Mouse (Mus musculus) midbrain, embryonic 10.5 days (tissue): ENCODE results near the gene Tbl3. TPM values are rescaled to one million over a fixed set of nuclear protein-coding genes. Genes with fewer than 3 reads are reported as not detected.
A peak's percentile ranks its signal among the peaks of the same experiment; 100 is the strongest.

Source experiments
- DNase-seq: peaks from one replicate; pipeline ENCODE4 v3.0.0-alpha.2; 2017; ENCODE audit warnings: low spot score
- H3K27ac ChIP-seq: fragments of 300-500 bp; sonication (generic); replicated peaks from 2 replicates; pipeline ENCODE4 v1.5.1; 2016; ENCODE audit warnings: mild to moderate bottlenecking
- H3K27me3 ChIP-seq: fragments of 300-500 bp; sonication (generic); 2 replicates; pipeline ENCODE4 v1.6.1; 2016; ENCODE audit warnings: low read depth, mild to moderate bottlenecking; ENCODE audit not compliant: poor library complexity, severe bottlenecking
- H3K36me3 ChIP-seq: fragments of 300-500 bp; sonication (generic); 2 replicates; pipeline ENCODE4 v1.6.1; 2016; ENCODE audit warnings: mild to moderate bottlenecking, moderate library complexity
- H3K4me1 ChIP-seq: fragments of 300-500 bp; sonication (generic); 2 replicates; pipeline ENCODE4 v1.6.1; 2016
- H3K4me3 ChIP-seq: fragments of 300-500 bp; sonication (generic); 2 replicates; pipeline ENCODE4 v1.5.1; 2016; ENCODE audit warnings: mild to moderate bottlenecking, moderate library complexity
- H3K9me3 ChIP-seq: fragments of 300-500 bp; sonication (generic); replicated peaks from 2 replicates; pipeline ENCODE4 v1.6.1; 2016; ENCODE audit warnings: mild to moderate bottlenecking
- WGBS: fragments of 180-500 bp; shearing (Covaris S2); methylation state at CpG from one replicate; pipeline ENCODE4 v1.1.7; 2016; 5-methylcytosine and 5-hydroxymethylcytosine counted together
- polyA plus RNA-seq: library from polyadenylated mRNA; unstranded; fragments of >200 nt; fragmentation: Nextera tagmentation; extraction: Ambion mirVana; gene quantifications from 2 replicates; pipeline ENCODE4 v1.2.1, GENCODE M21; 2016

Tbl3 gene
- polyA plus RNA-seq, 1 experiment from 2014 or later: 141 TPM

DNA sequence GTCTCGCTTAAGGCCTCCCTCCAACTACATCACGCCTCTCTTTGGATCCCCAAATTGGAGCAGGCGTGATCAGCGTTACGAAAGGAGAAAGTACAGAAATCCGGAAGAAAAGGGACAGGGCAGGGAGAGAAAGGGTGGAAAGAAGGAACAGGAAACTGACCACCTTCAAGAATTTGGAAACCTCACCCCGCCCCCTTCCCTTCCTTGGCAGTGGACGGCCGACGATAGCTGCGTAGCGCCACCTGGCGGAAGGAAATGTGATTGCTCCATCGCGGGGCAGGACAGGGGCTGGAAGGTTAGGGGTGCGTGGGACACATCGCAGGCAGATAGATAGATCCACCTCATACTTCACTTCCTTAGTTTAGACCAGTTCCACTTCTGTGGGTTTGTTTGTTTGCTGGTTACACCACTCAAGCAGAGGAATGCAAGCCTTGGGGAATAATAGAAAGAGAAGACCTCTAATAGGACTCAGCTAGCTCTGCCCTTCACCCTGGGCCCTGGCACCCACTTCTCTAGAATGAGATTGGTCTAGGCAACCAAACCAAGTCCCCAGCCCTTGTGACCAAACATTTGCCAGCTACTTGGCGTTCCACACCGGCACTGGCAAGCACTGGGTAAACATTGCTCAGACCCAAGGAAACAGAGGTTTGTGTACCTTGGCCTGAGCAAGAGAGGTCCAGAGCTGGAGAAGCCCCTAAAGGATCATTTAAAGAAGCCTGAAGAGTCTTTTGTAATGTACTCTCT lies 53.3 kb downstream of the Tbl3 start:
- DNase-seq: peak; percentile 88
- H3K27ac ChIP-seq: 0 out of 2 replicates have a peak overlapping the region, but pooled peaks have one; percentile 28
- peaks cover 88% of the 10 kb centered on the region for H3K27me3 ChIP-seq
- peaks cover 36% of the 10 kb centered on the region for H3K4me1 ChIP-seq
- 6% methylated on average over 19 of the region's 19 CpGs for WGBS
- H3K9me3 ChIP-seq: no peaks in the 10 kb centered on the region
- H3K4me3 ChIP-seq: peak overlapping the region; percentile 42
- no peaks in the 10 kb centered on the region for H3K36me3 ChIP-seq

DNA sequence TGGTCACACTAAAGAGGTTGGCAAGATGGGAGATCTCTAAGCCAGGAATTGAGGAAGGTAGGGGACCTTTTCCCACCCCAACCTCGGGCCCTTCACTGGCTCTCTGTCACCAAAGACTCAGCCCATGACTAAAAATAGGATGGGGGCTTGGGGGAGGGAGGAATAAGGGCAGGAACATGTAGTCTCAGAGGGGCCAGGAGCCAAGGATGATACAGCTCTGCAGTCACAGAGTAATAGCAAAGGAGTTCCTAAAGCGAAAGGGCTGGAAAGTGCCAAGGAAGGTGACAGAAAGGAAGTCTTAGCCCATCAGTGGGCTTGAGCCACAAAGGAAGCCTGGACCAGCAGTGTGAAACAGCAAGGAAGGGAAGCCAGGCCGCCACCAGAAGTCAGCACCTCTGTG lies 55.6 kb downstream of the Tbl3 start:
- DNase-seq: no peak
- no peak overlapping the region for H3K27ac ChIP-seq
- peaks cover 22% of the 10 kb centered on the region for H3K4me1 ChIP-seq
- H3K36me3 ChIP-seq: no peaks in the 10 kb centered on the region
- no peaks in the 10 kb centered on the region for H3K9me3 ChIP-seq
- H3K27me3 ChIP-seq: peaks cover 83% of the 10 kb centered on the region
- WGBS: 80% methylated on average over 3 of the region's 3 CpGs
- H3K4me3 ChIP-seq: no peak overlapping the region

DNA sequence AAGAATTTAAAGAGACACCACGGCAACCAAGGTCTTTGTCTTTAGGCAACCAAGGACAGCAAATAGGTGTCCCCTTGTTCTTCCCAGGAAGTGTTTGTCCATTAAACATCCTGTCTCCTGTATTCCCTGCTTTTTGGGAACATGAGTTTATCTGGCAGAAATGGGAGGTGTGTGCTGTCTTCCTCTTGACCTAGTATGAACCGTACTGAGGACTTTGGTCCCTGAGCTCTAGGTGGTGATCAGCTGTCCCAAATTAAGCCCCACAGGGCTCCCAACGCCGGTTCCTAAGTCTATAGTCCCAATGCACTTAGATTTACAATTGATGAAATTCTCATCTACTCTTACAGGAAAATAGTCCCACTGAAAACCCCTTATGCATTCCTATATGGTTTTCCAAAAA lies 56.7 kb downstream of the Tbl3 start:
- H3K27ac ChIP-seq: no peak overlapping the region
- H3K27me3 ChIP-seq: peaks cover 72% of the 10 kb centered on the region
- no peak for DNase-seq
- H3K4me1 ChIP-seq: peaks cover 22% of the 10 kb centered on the region
- no peaks in the 10 kb centered on the region for H3K36me3 ChIP-seq
- 72% methylated on average over 4 of the region's 4 CpGs for WGBS
- H3K4me3 ChIP-seq: peak overlapping the region; percentile 77; the same call in 1 of the 2 replicates
- no peaks in the 10 kb centered on the region for H3K9me3 ChIP-seq

DNA sequence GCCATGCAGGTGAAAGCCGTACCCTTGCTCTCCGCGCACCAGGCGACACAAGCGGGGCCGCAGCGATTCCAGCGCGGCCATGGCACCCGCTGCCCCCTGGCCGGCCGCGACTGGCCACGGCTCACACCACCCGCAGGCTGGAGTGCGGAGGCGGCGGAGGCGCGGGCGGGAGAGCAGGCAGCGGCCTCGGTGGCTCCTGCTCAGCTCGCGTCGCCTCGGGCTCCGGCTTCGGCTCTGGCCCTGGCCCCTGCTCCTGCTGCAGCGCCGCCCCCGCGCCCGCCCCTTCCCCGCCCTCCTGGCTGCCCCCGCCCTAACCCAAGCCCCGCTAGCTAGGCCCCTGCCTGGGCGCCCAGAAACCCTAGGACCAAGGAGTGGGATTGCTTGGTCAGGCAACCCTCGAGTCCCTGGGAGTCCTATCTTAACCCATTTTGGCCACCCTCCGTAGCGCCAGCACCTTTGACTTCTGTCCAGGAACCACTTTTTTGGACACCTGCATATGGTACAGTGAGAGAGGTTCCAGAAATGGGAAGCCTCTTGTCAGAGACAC lies 57.3 kb downstream of the Tbl3 start, which contains the start of gene Slc9a3r2:
TSS of gene Slc9a3r2 (minus strand) at position 258 of the 547 bp plus-strand sequence.
- peak within 1 kb of the TSS; percentile 77 for H3K4me3 ChIP-seq
- no peaks in the 10 kb centered on the region for H3K9me3 ChIP-seq
- under 1% methylated on average over 34 of the region's 41 CpGs for WGBS
- H3K27ac ChIP-seq: peak within 1 kb of the TSS; percentile 82
- DNase-seq: peak; percentile 71
- peaks cover 66% of the 10 kb centered on the region for H3K27me3 ChIP-seq
- H3K36me3 ChIP-seq: no peaks in the 10 kb centered on the region
- peaks cover 24% of the 10 kb centered on the region for H3K4me1 ChIP-seq

DNA sequence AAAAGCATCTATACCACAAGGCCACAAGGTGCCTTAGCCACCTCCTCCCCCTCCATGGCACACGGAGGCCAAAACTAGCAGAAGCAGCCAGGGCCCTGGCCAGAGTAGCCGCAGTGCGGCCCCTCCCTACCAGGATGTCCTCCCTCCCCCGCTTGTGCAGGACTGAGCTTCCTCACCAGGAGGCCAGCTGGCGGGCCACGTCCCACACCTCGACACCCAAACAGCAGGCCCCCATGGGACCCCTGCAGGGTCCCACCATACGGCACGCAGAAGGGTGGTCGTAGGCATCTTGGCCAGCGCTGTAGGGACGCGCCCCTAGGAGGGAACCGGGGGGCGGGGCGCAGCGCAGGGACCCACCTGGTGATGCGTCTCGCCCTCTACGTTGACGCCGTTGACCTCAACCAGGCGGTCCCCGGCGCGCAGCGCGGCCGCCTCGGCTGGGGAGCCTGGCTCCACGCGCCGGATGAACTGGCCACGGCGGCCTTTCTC lies 57.8 kb downstream of the Tbl3 start:
- WGBS: 1% methylated on average over 35 of the region's 35 CpGs
- Histone ChIP-seq H3K36me3 (no peaks in the 10 kb centered on the region), H3K27ac (peak overlapping the region; percentile 82), H3K4me1 (peaks cover 29% of the 10 kb centered on the region), H3K9me3 (no peaks in the 10 kb centered on the region), H3K4me3 (peak overlapping the region; percentile 77), H3K27me3 (peaks cover 61% of the 10 kb centered on the region)
- DNase-seq: no peak

DNA sequence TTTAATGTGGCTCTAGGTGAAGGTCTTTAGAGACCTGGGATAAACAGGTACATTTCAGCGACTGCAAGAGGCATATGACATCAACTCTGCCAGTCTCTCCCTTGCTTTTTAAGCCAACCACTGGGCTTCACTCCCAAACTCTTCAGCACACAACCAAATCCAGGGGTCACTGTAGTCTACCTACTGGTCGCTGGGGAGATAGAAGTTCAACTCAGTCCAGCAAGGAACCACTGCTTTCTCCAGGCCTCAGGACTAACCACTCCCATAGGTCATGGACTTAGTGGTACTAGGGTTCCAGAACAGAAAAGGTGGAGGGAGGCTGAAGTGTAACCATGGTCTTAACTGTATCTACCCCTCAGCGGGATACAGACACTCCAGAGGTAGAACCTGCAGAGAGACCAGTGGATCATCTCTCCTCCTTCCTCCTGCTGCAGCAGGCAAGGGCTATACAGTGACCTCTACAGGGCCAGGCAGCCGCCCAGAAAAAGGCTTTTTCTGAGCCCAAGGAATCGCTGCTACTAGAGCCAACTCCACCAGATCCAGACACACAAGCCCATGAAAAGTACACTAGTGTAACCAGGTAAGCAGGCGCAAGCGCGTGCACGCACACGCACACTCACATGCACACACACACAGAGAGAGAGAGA lies 58.6 kb downstream of the Tbl3 start:
- no peak overlapping the region for H3K27ac ChIP-seq
- H3K27me3 ChIP-seq: peaks cover 56% of the 10 kb centered on the region
- H3K36me3 ChIP-seq: no peaks in the 10 kb centered on the region
- no peaks in the 10 kb centered on the region for H3K9me3 ChIP-seq
- 72% methylated on average over 10 of the region's 10 CpGs for WGBS
- peaks cover 36% of the 10 kb centered on the region for H3K4me1 ChIP-seq
- DNase-seq: no peak
- peak overlapping the region; percentile 77 for H3K4me3 ChIP-seq

Other genes starting within 250 kb of the Tbl3 start
- gene E4f1, start 237.3 kb downstream of the Tbl3 start, polyA plus RNA-seq: 36.2 and 42.9 TPM in 2 replicates
- gene Pgp, start 237.3 kb downstream of the Tbl3 start, polyA plus RNA-seq: 76.4 and 83.5 TPM in 2 replicates
- 0.21 and 0.22 TPM in 2 replicates for gene Bricd5, start 233.8 kb downstream of the Tbl3 start, polyA plus RNA-seq
- gene Mlst8, start 228.6 kb downstream of the Tbl3 start, polyA plus RNA-seq: 40.2 and 40.9 TPM in 2 replicates
- 6.7 and 8.5 TPM in 2 replicates for gene Caskin1, start 219.1 kb downstream of the Tbl3 start, polyA plus RNA-seq
- 106 and 110 TPM in 2 replicates for gene Traf7, start 179.7 kb downstream of the Tbl3 start, polyA plus RNA-seq
- gene Rab26, start 173.4 kb downstream of the Tbl3 start, polyA plus RNA-seq: 2.1 and 2.9 TPM in 2 replicates
- 14.7 and 18.5 TPM in 2 replicates for gene Pkd1, start 157.8 kb downstream of the Tbl3 start, polyA plus RNA-seq
- gene Tsc2, start 75.0 kb downstream of the Tbl3 start, polyA plus RNA-seq: 62.7 and 79.2 TPM in 2 replicates
- 25.2 and 25.3 TPM in 2 replicates for gene Nthl1, start 75.0 kb downstream of the Tbl3 start, polyA plus RNA-seq
- 30.2 and 33.2 TPM in 2 replicates for gene Slc9a3r2, start 57.3 kb downstream of the Tbl3 start, polyA plus RNA-seq
- not detected in 2 replicates for gene Npw, start 49.2 kb downstream of the Tbl3 start, polyA plus RNA-seq
- gene Zfp598, start 38.0 kb downstream of the Tbl3 start, polyA plus RNA-seq: 21.7 and 24.3 TPM in 2 replicates
- 10.3 and 16.1 TPM in 2 replicates for gene Syngr3, start 17.7 kb downstream of the Tbl3 start, polyA plus RNA-seq
- gene Gfer, start 11.5 kb downstream of the Tbl3 start, polyA plus RNA-seq: 52.3 and 58.5 TPM in 2 replicates
- 1.0 and 1.5 TPM in 2 replicates for gene Noxo1, start 11.4 kb downstream of the Tbl3 start, polyA plus RNA-seq
- 0.26 and 0.51 TPM in 2 replicates for gene Rnf151, start 10.4 kb upstream of the Tbl3 start, polyA plus RNA-seq
- gene Rps2, start 10.5 kb upstream of the Tbl3 start, polyA plus RNA-seq: 1,457 and 1,841 TPM in 2 replicates
- gene Ndufb10, start 16.8 kb upstream of the Tbl3 start, polyA plus RNA-seq: 206 and 214 TPM in 2 replicates
- not detected in 2 replicates for gene Rpl3l, start 20.2 kb upstream of the Tbl3 start, polyA plus RNA-seq
- 19.2 and 20.5 TPM in 2 replicates for gene Msrb1, start 29.0 kb upstream of the Tbl3 start, polyA plus RNA-seq
- 0.43 and 0.51 TPM in 2 replicates for gene Hs3st6, start 45.3 kb upstream of the Tbl3 start, polyA plus RNA-seq
- gene Meiob, start 96.6 kb upstream of the Tbl3 start, polyA plus RNA-seq: 0.06 TPM in 1 of 2 replicates, not detected in the other
- 28.5 and 29.3 TPM in 2 replicates for gene Hagh, start 132.5 kb upstream of the Tbl3 start, polyA plus RNA-seq
- gene Fahd1, start 142.7 kb upstream of the Tbl3 start, polyA plus RNA-seq: 18.4 and 19.6 TPM in 2 replicates
- gene Igfals, start 158.3 kb upstream of the Tbl3 start, polyA plus RNA-seq: 0.31 TPM in 1 of 2 replicates, not detected in the other
- gene Nubp2, start 178.7 kb upstream of the Tbl3 start, polyA plus RNA-seq: 85.5 and 87.0 TPM in 2 replicates
- 46.6 and 50.4 TPM in 2 replicates for gene Spsb3, start 179.0 kb upstream of the Tbl3 start, polyA plus RNA-seq
- gene Eme2, start 187.4 kb upstream of the Tbl3 start, polyA plus RNA-seq: 28.9 and 33.9 TPM in 2 replicates
- 94.7 and 98.1 TPM in 2 replicates for gene Mrps34, start 187.5 kb upstream of the Tbl3 start, polyA plus RNA-seq
- 46.2 and 47.0 TPM in 2 replicates for gene Nme3, start 188.8 kb upstream of the Tbl3 start, polyA plus RNA-seq
- gene Mapk8ip3, start 229.3 kb upstream of the Tbl3 start, polyA plus RNA-seq: 40.1 and 53.9 TPM in 2 replicates